Mouse (Mus musculus) left cerebral cortex, postnatal 36 days (tissue): ENCODE results near the gene Art5. TPM values are rescaled to one million over a fixed set of nuclear protein-coding genes. Genes with fewer than 3 reads are reported as not detected.

Experiments
- DNase-seq, 2 experiments: peaks; one replicate each; pipeline ENCODE4 v3.0.0; 2021 to 2022; ENCODE audit warnings: low spot score in 2 of 2, mixed read lengths in 1 of 2
- intact Hi-C: fragments of 180-260 bp; cut with DNase I; formaldehyde crosslinking; loops from one replicate; pipeline ENCODE4 v1.15.1; 2025
- total RNA-seq, 2 experiments: library from RNA; stranded (reverse); gene quantifications; 2 replicates each; pipeline ENCODE4 v1.2.3; 2021

Gene Art5
- total RNA-seq = not detected

DNA sequence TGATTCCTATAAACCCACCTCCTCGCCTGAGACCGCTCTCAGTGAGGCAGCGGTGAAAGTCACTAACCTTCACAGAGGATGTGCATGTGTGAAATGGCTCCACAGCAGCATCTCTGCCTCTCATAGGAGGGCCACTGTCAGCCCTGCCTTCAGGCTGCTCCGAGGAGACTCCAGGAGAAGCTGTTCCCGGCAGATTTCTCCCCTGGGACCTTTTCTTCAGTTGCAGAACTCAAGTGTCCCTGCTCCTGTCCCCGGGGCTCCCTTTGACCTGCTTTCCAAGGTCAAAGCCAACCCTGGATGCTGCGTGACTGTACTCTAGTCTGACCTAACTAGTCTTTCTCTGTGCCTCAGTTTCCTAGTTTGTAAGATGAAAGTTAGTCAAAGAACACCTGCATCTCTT is at the start of gene Art5:
Gene Art5 (minus strand): TSS at position 319 of the 400 bp plus-strand sequence.
- intact Hi-C loops = no loop called here
- DNase-seq = no peak

DNA sequence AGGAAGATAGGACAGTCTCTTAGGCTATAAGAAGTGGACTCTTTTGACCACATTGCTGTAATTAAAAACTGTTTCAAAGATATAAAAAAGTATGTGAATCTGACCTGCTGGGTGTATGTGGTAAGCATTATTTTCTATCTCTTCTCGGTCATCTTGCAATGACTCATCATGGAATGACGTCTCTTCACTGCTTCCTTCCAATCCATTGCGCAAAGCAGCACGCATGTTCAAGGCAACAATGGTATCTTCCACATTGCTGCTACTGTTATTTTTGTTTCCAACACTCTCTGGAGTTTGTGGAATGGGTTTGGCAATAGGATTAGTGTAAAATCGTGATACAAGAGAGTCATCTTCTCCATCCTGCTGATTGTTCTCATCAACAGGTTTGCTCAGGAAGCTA is 44.4 kb upstream of the Art5 start:
- DNase-seq = no peak
- intact Hi-C loops = no loop called here

DNA sequence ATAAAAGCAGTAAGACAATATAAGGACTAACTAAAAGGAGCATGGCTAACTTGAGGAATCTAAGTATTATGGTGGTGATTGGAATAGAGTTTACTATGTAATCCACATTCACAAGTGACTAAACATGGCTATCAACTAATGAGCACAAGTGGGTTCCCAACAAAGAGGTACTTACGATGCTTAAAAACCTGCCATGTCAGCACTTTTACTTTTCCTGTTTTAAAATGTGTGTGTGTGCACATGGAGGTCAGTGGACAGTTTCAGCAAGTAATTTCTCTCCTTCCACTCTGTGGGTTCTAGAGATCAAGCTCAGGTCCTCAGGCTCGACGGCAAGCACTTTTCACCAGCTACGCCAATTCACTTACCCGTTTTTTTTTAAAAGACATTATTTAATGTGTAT is 28.6 kb upstream of the Art5 start:
- DNase-seq = no peak
- intact Hi-C loops = loop anchor here (5.0 kb wide), 1 partner anchor 44 kb away; no protein-coding TSS in a partner anchor

DNA sequence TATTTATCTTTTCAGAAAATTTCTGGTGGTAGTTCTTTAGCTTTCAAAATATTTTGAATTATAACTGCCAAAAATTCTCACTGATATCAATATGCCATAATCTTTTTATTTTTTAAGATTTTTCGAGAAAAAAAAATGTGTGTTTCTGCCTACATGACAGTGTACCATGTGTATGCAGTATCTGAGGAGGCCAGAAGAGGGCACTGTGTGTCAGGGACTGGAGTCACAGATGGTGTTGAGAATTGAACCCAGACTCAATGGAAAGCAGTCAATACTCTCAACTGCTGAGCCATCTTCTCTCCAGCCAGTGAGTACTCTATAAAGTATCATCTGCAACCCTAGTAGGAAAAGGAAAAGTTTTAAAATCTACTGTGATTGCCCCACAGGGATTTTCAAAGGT is 28.2 kb upstream of the Art5 start:
- DNase-seq = no peak
- intact Hi-C loops = loop anchor here (5.0 kb wide), 1 partner anchor 45 kb away; no protein-coding TSS in a partner anchor

DNA sequence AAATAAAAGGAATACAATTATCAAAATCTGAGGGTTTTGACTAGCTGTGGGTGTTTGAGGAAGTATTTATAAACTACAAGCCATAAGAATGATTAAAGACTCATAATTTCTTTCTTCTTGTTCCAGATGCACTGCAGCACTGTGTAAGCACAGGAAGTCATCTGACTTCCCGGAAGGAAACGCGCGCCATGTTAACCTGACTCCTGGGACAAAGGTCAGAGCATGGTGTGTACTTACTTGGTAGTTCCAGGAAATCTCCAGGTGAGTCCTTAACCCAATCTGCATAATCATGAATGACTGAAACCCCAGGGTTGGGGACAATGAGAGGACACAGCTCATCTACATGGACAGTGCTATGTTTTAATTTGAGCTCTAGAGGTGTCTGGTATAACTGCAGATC is 23.1 kb upstream of the Art5 start:
- intact Hi-C loops = no loop called here
- no peak for DNase-seq

DNA sequence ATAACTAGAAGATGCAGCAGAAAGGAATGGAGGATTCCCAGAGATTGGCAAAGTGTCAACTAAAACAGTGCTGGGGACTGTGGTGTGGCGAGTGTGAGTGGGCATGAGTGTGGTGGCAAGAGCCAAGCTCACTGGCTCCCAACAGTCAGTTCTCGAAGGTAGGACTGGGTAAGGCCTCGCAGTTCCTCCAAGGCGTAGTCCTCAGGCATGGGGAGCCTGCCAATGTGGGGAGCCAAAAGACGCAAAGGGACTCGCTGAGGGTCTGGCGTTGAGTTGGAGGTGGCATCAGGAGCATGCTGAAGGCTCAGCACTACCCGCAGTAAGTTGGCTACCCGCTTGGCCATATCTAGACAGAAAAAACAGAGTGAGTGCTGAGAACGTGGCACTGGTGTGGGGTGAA is 11.0 kb upstream of the Art5 start:
- intact Hi-C loops = no loop called here
- no peak for DNase-seq

DNA sequence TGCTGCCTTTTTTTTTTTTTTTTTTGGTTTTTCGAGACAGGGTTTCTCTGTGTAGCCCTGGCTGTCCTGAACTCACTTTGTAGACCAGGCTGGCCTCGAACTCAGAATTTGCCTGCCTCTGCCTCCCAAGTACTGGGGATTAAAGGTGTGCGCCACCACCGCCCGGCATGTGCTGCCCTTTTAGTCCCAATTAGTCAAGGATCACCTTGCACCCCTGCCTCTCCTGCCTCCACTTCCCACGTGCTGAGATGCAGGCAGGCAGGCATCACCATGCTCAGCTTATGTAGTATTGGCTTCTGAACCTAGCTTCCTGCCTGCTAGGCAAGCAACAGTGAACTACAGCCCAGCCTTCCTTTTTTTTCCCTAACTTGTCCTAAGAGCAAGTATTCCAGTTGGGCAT is 8.1 kb upstream of the Art5 start:
- intact Hi-C loops = no loop called here
- no peak for DNase-seq

DNA sequence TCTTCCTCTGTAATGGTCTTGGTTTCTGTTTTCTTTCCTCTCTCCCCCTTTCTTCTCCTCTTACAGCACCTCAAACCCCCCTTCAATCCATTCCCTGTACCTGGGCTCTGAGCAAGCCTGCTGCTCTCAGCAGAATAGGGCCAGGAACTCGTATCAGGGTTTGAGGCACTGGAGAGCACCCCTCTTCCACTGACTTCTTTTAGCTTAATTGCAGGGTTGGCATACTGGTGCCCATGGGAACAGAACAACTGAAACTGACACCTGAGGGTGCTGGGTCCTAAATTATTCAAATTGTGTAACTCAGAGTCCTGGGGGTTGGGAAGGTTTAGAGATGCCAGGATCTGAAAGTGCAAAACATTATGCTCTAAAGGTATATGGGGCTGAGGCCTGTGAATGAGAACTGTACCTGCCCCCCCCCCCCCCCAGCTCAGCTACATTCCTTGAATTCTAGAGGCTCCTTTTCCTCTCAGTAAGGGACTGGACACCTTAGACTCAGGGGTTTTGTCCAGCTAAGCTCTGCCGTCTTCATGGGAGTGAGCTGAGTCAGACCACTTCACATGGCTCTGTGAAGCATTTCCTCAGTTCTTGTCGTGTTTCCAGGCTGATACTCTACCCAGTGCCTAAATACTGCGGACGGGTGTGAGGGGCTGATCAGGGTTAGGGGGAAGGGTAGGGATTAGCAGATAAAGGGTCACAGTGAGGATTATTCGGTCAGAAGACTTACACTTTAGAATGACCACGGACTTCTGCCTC is 7.5 kb upstream of the Art5 start, which contains the start of gene Chrna10:
Gene Chrna10 (minus strand): TSS at position 250 of the 753 bp plus-strand sequence.
- intact Hi-C loops = no loop called here
- DNase-seq = no peak

DNA sequence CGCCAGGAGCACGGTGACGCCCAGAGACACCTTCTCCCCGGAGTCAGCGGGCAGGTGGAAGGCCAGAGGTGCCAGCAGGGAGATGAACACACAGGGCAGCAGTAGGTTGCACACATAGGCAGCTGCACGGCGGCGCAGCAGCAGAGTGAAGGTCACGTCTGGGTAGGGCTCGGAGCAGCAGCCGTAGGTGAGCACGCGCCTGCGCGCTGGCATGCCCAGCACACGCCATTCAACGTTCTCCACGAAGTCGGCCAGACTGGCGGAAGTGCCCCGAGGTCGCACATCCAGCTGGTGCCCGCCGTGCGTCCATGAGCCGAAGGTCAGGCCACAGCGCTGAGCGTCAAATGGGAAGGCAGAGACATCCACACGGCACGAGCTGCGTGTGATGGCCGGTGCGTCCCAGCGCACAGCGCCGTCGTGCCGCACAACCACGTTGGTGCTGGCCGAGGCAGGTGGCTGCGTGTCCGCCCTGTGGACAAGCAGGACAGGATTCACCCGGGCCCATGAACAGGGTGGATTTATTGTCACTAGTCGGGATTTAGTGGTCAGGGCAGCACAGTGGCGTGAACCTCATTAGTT is 4.0 kb upstream of the Art5 start:
- DNase-seq = no peak
- intact Hi-C loops = no loop called here

DNA sequence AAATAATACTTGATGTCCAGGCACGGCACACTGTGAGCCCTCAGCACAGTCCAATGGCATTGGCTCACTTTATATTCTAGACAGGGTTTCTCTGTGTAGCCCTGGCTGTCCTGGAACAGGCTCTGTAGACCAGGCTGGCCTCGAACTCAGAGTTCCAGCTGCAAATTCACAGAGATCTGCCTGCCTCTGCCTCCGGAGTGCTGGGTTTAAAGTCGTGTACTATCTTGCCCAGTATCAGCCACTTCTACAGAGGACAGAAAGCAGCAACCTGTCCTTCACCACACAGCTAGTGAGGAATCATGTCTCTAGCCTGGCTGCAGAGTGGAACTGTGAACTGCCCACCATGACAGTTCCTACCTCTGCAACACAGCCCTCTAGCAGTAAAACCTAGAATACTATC is 457 bp upstream of the Art5 start:
- DNase-seq = no peak
- intact Hi-C loops = no loop called here

DNA sequence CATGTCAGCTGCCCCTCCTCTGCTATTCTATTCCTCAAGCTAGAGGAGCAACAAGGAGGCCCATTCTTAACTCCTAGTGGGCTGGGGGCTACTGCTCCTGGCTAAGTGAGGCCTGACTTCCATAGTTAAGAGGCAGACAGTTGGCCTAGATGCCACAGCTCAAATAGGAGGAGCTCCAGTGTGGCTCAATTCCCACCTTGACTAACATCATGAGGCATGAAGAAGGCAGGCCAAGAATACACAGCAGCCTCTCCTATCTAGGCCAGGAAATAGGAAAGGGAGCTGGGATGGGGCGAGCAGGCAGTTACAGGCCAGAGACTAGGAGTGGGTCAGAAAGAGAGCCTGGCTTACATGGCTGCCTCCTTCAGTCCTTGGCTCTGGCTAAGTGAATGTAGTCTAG is 1.1 kb downstream of the Art5 start:
- intact Hi-C loops = no loop called here
- DNase-seq = no peak

DNA sequence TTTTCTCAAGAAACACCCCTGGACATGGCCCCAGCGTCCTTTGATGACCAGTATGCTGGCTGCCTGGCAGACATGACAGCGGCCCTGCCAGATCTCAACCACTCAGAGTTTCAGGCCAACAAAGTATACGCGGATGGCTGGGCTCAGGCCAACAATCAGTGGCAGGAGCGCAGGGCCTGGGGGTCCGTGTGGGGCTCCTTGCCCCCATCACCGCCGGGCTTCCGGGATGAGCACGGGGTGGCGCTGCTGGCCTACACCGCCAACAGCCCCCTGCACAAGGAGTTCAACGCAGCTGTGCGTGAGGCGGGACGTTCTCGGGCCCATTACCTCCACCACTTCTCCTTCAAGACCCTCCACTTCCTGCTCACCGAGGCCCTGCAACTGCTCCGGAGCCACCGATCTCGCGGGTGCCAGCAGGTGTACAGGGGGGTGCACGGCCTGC is 2.6 kb downstream of the Art5 start:
- intact Hi-C loops = no loop called here
- no peak for DNase-seq

DNA sequence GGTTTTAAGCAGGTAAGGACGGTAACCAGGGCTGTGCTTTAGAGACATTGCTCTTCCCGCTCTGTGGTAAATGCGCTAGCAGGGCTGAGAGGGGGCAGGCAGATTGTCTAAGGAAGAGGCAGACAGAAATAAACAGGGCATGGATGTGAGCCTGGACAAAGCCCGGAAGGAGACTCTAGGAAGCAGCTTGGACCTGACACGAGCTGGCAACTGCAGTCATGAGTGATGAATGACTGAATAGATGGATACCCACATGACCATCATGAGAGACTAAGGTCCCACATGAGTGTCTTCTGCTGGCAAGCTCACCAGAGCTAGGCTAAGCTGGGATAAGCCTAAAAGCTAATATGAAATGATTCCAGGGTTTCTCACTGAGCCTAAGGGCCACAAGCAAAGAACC is 5.2 kb downstream of the Art5 start:
- intact Hi-C loops = no loop called here
- no peak for DNase-seq

DNA sequence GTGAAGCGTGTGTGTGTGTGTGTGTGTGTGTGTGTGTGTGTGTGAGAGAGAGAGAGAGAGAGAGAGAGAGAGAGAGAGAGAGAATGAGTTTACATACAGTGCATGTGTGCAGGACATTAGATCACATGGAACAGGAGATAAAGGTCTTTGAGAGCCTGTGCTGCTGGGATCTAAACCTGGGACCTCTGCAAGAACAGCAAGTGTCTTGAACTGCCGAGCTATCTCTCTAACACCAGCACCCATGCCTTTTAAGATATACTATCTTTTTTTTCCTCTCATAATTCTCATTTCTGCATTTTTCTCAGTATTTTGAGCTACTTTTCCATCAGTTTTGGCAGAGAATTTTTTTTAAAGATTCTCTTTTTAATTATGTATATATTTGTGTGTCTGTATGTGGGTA is 5.7 kb downstream of the Art5 start:
- intact Hi-C loops = no loop called here
- DNase-seq = no peak

DNA sequence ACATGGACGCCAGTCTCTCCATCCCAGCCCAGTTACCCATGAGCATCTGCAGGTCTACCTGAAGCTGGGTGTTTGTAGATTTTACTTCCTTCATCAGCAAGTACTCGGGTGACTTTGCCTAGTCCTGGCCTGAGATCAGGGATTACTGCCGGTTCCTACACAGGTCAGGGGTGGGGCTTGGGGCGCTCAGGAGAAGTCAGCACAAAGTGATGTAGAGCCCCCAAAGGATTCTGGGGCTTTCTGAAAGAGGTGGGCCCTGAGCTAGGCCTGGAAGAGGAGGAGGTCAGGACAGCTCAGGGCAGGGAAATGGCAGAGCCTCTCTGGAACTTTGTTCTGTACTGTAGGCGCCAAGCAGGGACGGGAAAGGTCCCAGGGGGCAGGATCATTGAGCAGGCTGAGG is 6.6 kb downstream of the Art5 start:
- intact Hi-C loops = no loop called here
- DNase-seq = no peak

DNA sequence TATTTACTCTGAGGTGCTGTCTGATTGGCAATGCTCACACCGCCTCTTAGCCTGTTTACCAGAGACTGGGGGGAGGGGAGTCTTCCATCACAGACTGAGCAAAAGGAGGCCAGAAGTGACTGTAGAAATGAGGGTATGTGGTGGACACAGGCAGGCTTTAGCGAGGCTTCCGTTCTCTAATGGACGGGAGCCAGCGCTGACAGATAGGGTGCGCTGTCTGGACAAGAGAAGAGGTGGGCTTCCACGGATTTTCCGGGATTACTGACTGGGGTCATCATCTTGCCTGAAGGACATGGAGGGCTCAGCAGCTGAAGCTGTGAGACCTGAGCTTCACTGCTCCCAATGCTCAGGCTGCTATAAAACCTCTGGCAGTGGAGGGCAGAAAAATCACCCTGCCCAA is 7.0 kb downstream of the Art5 start:
- intact Hi-C loops = no loop called here
- no peak for DNase-seq

DNA sequence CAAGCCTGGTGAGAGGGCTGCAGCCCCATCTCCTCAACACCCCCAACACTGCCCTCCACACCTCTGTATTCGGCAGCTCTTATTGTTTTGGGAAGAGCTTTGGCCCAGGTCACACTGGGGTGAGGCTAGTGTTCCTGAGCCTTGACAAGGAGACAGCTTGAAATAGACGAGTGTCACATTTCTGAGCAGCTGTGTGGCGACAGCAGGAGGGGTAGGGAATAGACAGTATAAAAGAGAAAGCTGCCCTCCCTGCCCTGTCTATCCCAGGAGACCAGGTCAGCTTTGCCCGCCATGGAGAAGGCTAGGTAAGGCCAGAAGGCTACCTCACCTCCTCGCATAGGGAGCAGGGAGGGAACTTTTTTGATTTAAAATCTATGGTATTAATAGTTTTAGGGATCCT is 7.8 kb downstream of the Art5 start, which contains the start of gene Art1:
Gene Art1 (plus strand): TSS at position 257 of the 400 bp plus-strand sequence.
- intact Hi-C loops = no loop called here
- DNase-seq = no peak

DNA sequence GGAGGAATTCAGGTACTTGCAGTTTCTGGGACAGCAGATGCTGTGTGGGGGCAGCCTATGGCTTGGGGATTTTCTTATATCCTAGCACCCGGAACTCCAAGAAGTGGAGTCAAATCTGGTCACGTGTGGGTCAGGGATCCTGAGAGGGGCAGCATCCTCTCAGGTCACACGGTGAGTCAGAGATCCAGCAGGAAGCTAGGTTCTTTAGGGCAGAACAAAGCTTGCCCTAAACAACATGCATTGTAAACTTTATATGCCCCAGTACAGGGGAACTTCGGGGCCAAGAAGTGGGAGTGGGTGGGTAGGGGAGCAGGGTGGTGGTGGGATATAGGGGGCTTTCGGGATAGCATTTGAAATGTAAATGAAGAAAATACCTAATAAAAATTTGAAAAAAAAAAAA is 8.4 kb downstream of the Art5 start:
- intact Hi-C loops = no loop called here
- DNase-seq = no peak

DNA sequence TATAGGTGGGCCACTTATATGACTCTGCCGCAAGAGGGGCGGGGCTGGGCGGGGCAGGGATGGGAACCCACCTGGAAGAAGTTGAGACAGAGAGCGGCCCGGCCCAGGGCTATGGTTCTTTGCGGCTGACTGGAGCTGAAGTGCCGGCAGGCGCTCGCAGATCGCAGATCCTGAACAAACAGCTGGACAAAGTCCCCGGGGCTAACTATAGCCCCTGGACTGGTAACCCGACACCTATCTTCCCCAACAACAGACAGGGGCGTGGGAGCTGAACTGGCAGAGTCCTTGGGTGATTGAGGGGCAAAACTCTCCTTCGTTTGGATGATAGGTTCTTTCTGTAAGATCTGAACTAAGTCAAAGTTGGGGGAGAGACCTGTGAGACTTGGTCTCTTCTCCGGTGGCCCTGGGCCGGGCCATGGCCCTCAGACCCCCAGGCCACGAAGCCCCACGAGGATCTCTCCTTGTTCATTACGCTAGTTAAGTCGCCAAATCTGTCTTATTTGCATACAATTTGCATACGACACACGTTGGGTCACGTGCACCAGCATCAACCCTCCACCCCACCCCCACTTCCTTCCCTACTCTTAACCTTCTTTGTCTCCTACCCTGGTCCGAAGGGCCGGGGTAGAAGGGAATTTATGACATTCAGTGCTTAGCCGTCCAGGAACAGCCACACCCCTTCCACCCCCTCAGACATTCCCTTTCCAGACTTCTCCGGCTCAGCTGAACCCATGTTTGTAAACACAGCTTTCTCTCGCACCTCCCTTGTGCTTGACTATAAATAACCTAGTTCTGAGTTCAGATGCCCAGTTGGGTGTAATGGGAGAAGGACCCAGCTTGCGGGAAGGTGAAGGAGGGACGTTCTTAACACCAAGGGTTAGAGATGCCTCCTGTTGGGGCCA is 9.3 kb downstream of the Art5 start:
- no peak for DNase-seq
- intact Hi-C loops = no loop called here

DNA sequence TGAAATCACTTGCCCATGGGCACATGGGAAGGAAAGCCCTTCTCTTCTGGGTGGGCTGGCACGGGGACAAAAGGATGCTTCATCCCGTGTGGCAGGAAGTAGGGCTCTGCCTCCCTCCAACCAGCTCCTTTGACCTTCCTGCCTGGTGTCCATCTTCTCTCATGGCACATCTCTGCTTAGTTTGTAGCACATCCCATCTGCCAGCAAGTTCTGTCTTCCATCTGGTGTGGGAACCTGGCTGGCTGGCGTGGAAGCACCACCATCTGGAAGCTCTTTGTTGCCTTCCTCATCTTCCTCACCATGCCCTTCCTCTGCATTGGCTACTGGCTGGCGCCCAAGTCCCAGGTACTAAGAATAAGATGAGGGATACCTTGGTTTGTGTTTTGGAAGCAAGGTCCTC is 22.0 kb downstream of the Art5 start:
- intact Hi-C loops = no loop called here
- DNase-seq = peak; percentile 12 to 32
